Mouse (Mus musculus) lung, embryonic 16.5 days (tissue): ENCODE measurements around the gene Parp11. TPM values are rescaled to one million over a fixed set of nuclear protein-coding genes. Genes with fewer than 3 reads are reported as not detected.
"Not testable (repeated sequence)": the region's sequence is repeated elsewhere in the genome, so short reads cannot be mapped to it uniquely, and the experiment has no call there.

Source experiments
- ATAC-seq: fragments of 200-750 bp; cut with Nextera tagmentation; 2 replicates; pipeline ENCODE4 v1.8.0; 2017; ENCODE audit warnings: low read depth, mild to moderate bottlenecking, moderate library complexity
- H3K27ac ChIP-seq: fragments of 300-500 bp; sonication (generic); 2 replicates; pipeline ENCODE4 v1.5.1; 2014; ENCODE audit warnings: mild to moderate bottlenecking, control low read depth, low read length
- H3K27me3 ChIP-seq: fragments of 300-500 bp; sonication (generic); 2 replicates; pipeline ENCODE4 v1.6.1; 2014; ENCODE audit warnings: low read depth, low read length, mixed read lengths; ENCODE audit not compliant: control insufficient read depth, insufficient read depth
- H3K36me3 ChIP-seq: fragments of 300-500 bp; sonication (generic); 2 replicates; pipeline ENCODE4 v1.6.1; 2014; ENCODE audit warnings: low read length; ENCODE audit not compliant: control insufficient read depth, insufficient read depth
- H3K4me1 ChIP-seq: fragments of 300-500 bp; sonication (generic); replicated peaks from 2 replicates; pipeline ENCODE4 v1.6.1; 2014; ENCODE audit warnings: low read length, mixed read lengths; ENCODE audit not compliant: control insufficient read depth, insufficient read depth
- H3K4me2 ChIP-seq: fragments of 300-500 bp; sonication (generic); 2 replicates; pipeline ENCODE4 v1.6.1; 2014; ENCODE audit warnings: low read depth, low read length, control low read depth
- H3K4me3 ChIP-seq: fragments of 300-500 bp; sonication (generic); 2 replicates; pipeline ENCODE4 v1.5.1; 2014; ENCODE audit warnings: mild to moderate bottlenecking, low read length, control low read depth
- H3K9ac ChIP-seq: fragments of 300-500 bp; sonication (generic); 2 replicates; pipeline ENCODE4 v1.6.1; 2014; ENCODE audit warnings: low read length, control low read depth
- H3K9me3 ChIP-seq: fragments of 300-500 bp; sonication (generic); 2 replicates; pipeline ENCODE4 v1.6.1; 2016; ENCODE audit warnings: low read length; ENCODE audit not compliant: control insufficient read depth
- WGBS: fragments of 180-500 bp; shearing (Covaris S2); extraction: QIAGEN DNeasy Blood & Tissue Kit; methylation state at CpG from one replicate; pipeline ENCODE4 v1.1.7; 2014; 5-methylcytosine and 5-hydroxymethylcytosine counted together
- polyA plus RNA-seq: library from polyadenylated mRNA; unstranded; fragments of >200 nt; fragmentation: Nextera tagmentation; extraction: Ambion mirVana; gene quantifications from 2 replicates; pipeline ENCODE4 v1.2.1, GENCODE M21; 2015

The Parp11 gene
- polyA plus RNA-seq, 1 experiment from 2014 or later, result 20.8 TPM

- Histone ChIP-seq H3K27me3 (no peaks in the 10 kb centered on the region), H3K4me3 (no peak overlapping the region), H3K36me3 (no peaks in the 10 kb centered on the region), H3K4me2 (no peak overlapping the region), H3K27ac (no peak overlapping the region), H3K9ac (no peak overlapping the region), H3K9me3 (no peaks in the 10 kb centered on the region), H3K4me1 (0 out of 2 replicates have a peak, but pooled peaks cover 2% of the 10 kb centered on the region)
- no peak for ATAC-seq
- 40% methylated on average over 9 of the region's 9 CpGs for WGBS
These were observed 53.5 kb downstream of the Parp11 start for GRCm38 (mm10) chr6:127500119-127500518.

DNA sequence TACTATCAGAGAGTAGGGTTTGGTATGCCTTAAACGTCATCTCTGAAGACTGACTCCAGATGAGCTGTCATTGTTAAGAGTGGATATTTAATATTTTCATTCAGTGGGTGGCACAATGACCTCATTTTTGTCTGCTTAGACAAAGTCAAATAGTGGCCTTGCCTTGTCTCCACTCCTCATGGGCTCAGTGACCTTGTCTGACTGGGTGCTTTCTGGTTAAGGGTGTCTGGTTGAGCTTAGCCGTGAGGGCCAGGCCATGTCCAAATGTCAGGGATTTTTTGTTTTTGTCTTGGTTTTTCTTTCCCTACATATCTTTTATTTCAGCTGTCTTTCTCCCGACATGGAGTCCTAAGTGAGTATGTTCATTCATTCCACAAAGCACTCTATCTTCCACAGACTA lies 54.2 kb downstream of the Parp11 start:
- Histone ChIP-seq H3K4me1 (0 out of 2 replicates have a peak, but pooled peaks cover 2% of the 10 kb centered on the region), H3K9ac (no peak overlapping the region), H3K4me3 (no peak overlapping the region), H3K27me3 (no peaks in the 10 kb centered on the region), H3K9me3 (no peaks in the 10 kb centered on the region), H3K36me3 (no peaks in the 10 kb centered on the region), H3K27ac (no peak overlapping the region), H3K4me2 (no peak overlapping the region)
- 66% methylated on average over 3 of the region's 3 CpGs for WGBS
- no peak for ATAC-seq

DNA sequence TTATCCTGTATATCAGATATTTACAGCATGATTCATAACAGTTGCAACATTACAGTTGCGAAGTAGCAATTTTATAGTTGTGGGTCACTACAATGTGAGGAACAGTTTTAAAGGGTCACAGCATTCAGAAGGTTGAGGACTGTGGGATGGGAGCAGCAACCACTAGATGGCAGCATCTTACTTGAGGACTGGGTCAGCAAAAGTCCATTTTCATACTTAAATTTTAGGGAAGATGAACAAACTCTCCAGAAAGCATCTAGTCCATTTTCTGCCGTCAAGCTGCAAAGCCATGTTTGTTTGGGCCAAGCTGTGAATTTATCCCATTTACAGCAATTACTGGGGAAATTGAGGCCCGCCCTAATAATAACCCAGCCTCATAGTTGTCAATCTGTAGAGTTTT lies 55.9 kb downstream of the Parp11 start:
- H3K27ac ChIP-seq, result no peak overlapping the region
- ATAC-seq, result peak; percentile 51; the same call in 1 of the 2 replicates
- no peaks in the 10 kb centered on the region for H3K36me3 ChIP-seq
- no peak overlapping the region for H3K4me3 ChIP-seq
- no peaks in the 10 kb centered on the region for H3K27me3 ChIP-seq
- no peaks in the 10 kb centered on the region for H3K9me3 ChIP-seq
- WGBS, result 45% methylated on average over 3 of the region's 3 CpGs
- no peak overlapping the region for H3K9ac ChIP-seq
- H3K4me1 ChIP-seq, result no peaks in the 10 kb centered on the region
- H3K4me2 ChIP-seq, result no peak overlapping the region

GRCm38 (mm10) chr6:127513776-127514175 lies 67.1 kb downstream of the Parp11 start:
- ATAC-seq, H3K27ac ChIP-seq, H3K27me3 ChIP-seq, H3K9me3 ChIP-seq, H3K4me1 ChIP-seq, H3K36me3 ChIP-seq, H3K9ac ChIP-seq, H3K4me2 ChIP-seq, H3K4me3 ChIP-seq: not testable (repeated sequence)
- WGBS, result 89% methylated on average over 6 of the region's 12 CpGs

GRCm38 (mm10) chr6:127521176-127521575 lies 74.5 kb downstream of the Parp11 start:
- ATAC-seq, result no peak
- Histone ChIP-seq H3K4me2 (no peak overlapping the region), H3K9me3 (no peaks in the 10 kb centered on the region), H3K27me3 (no peaks in the 10 kb centered on the region), H3K36me3 (no peaks in the 10 kb centered on the region), H3K4me3 (no peak overlapping the region), H3K4me1 (no peaks in the 10 kb centered on the region; the same call in 1 of the 2 replicates), H3K27ac (no peak overlapping the region), H3K9ac (no peak overlapping the region)
- WGBS, result 56% methylated on average over 8 of the region's 8 CpGs

- H3K4me2 ChIP-seq, result no peak overlapping the region
- no peak overlapping the region for H3K9ac ChIP-seq
- WGBS, result 18% methylated on average over 9 of the region's 9 CpGs
- no peak overlapping the region for H3K27ac ChIP-seq
- no peaks in the 10 kb centered on the region for H3K27me3 ChIP-seq
- H3K4me1 ChIP-seq, result no peaks in the 10 kb centered on the region; the same call in 1 of the 2 replicates
- no peaks in the 10 kb centered on the region for H3K9me3 ChIP-seq
- no peak for ATAC-seq
- no peak overlapping the region for H3K4me3 ChIP-seq
- no peaks in the 10 kb centered on the region for H3K36me3 ChIP-seq
These were observed 75.7 kb downstream of the Parp11 start for GRCm38 (mm10) chr6:127522326-127522725.

GRCm38 (mm10) chr6:127524442-127524841 lies 77.8 kb downstream of the Parp11 start:
- Histone ChIP-seq H3K9ac (no peak overlapping the region), H3K36me3 (no peaks in the 10 kb centered on the region), H3K4me3 (no peak overlapping the region), H3K4me2 (no peak overlapping the region), H3K27ac (no peak overlapping the region), H3K9me3 (no peaks in the 10 kb centered on the region), H3K4me1 (peaks cover 2% of the 10 kb centered on the region), H3K27me3 (no peaks in the 10 kb centered on the region)
- 30% methylated on average over 8 of the region's 8 CpGs for WGBS
- ATAC-seq, result peak; percentile 72

- Histone ChIP-seq H3K4me3 (no peak overlapping the region), H3K9me3 (no peaks in the 10 kb centered on the region), H3K27ac (peak overlapping the region; percentile 86), H3K36me3 (no peaks in the 10 kb centered on the region), H3K9ac (no peak overlapping the region), H3K4me1 (peaks cover 13% of the 10 kb centered on the region), H3K4me2 (no peak overlapping the region), H3K27me3 (no peaks in the 10 kb centered on the region)
- WGBS, result 78% methylated on average over 7 of the region's 7 CpGs
- no peak for ATAC-seq
These were observed 82.0 kb downstream of the Parp11 start for GRCm38 (mm10) chr6:127528625-127529024.

DNA sequence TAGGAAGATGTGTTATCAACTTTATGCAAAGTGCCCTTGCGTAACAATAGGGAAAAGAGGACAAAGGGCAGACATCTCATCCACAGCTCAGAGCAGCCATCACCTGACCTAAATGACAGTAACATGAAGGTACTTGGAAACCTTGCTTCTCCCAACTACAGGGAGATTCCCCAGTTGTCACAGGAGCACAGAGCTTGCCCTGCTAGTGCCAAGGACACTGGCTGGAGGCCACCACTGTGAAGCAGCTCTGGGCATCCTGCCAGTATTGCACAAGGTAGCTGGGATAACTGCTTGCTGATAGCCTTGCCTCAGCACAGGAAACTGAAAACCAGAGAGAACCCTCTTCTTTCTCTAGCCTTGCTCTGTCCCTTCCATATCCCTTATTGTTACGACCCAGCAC lies 82.8 kb downstream of the Parp11 start:
- 32% methylated on average over 2 of the region's 2 CpGs for WGBS
- Histone ChIP-seq H3K27me3 (no peaks in the 10 kb centered on the region), H3K9me3 (no peaks in the 10 kb centered on the region), H3K4me2 (no peak overlapping the region), H3K9ac (no peak overlapping the region), H3K27ac (peak overlapping the region; percentile 86), H3K36me3 (no peaks in the 10 kb centered on the region), H3K4me3 (no peak overlapping the region), H3K4me1 (peaks cover 13% of the 10 kb centered on the region)
- peak; percentile 58 for ATAC-seq

DNA sequence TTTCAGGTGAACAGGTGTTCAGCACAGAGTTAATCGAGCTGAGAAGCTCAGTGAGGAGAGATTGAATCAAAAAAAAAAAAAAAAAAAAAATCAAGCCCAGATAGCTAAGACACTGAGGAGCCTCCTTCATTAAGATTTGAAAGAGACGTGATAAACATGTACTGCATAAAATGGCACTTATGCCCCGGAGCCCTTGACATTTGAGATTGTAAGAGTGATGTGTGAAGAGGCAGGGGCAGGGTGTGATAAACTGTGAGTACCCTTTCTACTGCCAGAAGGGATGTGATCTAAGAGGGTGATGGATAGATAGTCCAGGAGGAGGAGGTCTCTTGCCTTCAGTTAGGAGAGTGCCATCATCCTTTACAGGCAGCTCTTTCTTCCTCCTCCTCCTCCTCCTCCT lies 83.6 kb downstream of the Parp11 start:
- Histone ChIP-seq H3K9ac (no peak overlapping the region), H3K4me3 (no peak overlapping the region), H3K36me3 (no peaks in the 10 kb centered on the region), H3K9me3 (no peaks in the 10 kb centered on the region), H3K27ac (peak overlapping the region; percentile 86), H3K27me3 (no peaks in the 10 kb centered on the region), H3K4me2 (no peak overlapping the region), H3K4me1 (peaks cover 13% of the 10 kb centered on the region)
- WGBS, result 15% methylated on average over 3 of the region's 3 CpGs
- peak; percentile 21 for ATAC-seq
